Mouse (Mus musculus) WW6 (cell line): ENCODE data around the gene Grin2b.

ENCODE experiments used
- DNase-seq: peaks from one replicate; pipeline ENCODE4 v3.0.0-alpha.2; 2013; ENCODE audit warnings: low read depth, low spot score

Gene Grin2b

GRCm38 (mm10) chr6:136100241-136100640 lies 73.1 kb downstream of the Grin2b start:
- no peak for DNase-seq

- DNase-seq = no peak
These were observed 77.0 kb downstream of the Grin2b start for GRCm38 (mm10) chr6:136096269-136096668.

- no peak for DNase-seq
These were observed 93.1 kb downstream of the Grin2b start for GRCm38 (mm10) chr6:136079991-136080734.

- no peak for DNase-seq
These were observed 100.8 kb downstream of the Grin2b start for GRCm38 (mm10) chr6:136072326-136073054.

- no peak for DNase-seq
These were observed 103.2 kb downstream of the Grin2b start for GRCm38 (mm10) chr6:136070101-136070500.

- no peak for DNase-seq
These were observed 120.0 kb downstream of the Grin2b start for GRCm38 (mm10) chr6:136053346-136053745.

- DNase-seq = no peak
These were observed 123.0 kb downstream of the Grin2b start for GRCm38 (mm10) chr6:136050346-136050745.

GRCm38 (mm10) chr6:136048084-136048483 lies 125.2 kb downstream of the Grin2b start:
- DNase-seq = no peak

- DNase-seq = no peak
These were observed 127.2 kb downstream of the Grin2b start for GRCm38 (mm10) chr6:136046091-136046490.

GRCm38 (mm10) chr6:136044461-136044860 lies 128.8 kb downstream of the Grin2b start:
- no peak for DNase-seq

- DNase-seq = peak; percentile 7
These were observed 130.9 kb downstream of the Grin2b start for GRCm38 (mm10) chr6:136042375-136042774.

- DNase-seq = no peak
These were observed 131.5 kb downstream of the Grin2b start for GRCm38 (mm10) chr6:136041821-136042220.

GRCm38 (mm10) chr6:136040931-136041330 lies 132.4 kb downstream of the Grin2b start:
- no peak for DNase-seq

GRCm38 (mm10) chr6:136029235-136029939 lies 143.9 kb downstream of the Grin2b start:
- DNase-seq = no peak

- DNase-seq = no peak
These were observed 146.4 kb downstream of the Grin2b start for GRCm38 (mm10) chr6:136026936-136027335.

GRCm38 (mm10) chr6:136025801-136026200 lies 147.5 kb downstream of the Grin2b start:
- DNase-seq = no peak

- no peak for DNase-seq
These were observed 152.9 kb downstream of the Grin2b start for GRCm38 (mm10) chr6:136020460-136020859.

GRCm38 (mm10) chr6:136018962-136019361 lies 154.3 kb downstream of the Grin2b start:
- no peak for DNase-seq

GRCm38 (mm10) chr6:136013556-136014380 lies 159.5 kb downstream of the Grin2b start:
- no peak for DNase-seq

- no peak for DNase-seq
These were observed 161.8 kb downstream of the Grin2b start for GRCm38 (mm10) chr6:136011533-136011932.

GRCm38 (mm10) chr6:136011038-136011311 lies 162.3 kb downstream of the Grin2b start:
- no peak for DNase-seq
